Mouse (Mus musculus): ENCODE measurements around the gene Itgav.

DNA sequence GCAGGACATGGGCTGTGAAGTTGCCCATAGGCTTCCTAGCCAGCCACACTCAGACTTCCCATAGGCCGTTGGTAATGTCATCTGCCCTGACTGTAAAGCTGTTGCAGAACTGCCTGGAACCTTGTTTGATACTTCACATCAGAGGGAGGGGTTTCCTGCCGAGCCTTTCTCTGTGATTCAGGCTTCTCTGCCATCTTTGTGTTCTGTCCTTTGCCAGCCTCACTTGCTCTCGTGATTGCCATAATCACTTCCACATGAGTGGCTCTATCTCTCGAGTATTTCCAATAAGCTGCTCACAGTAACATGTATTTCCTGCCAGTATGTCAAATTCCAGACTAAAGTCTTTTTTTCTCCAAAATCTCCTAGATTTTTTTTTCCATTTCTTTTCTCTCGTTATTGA lies 48.5 kb upstream of the Itgav start:
- TF ChIP-seq POLR2A (IDR thresholded peaks at IDR 0.05; ENCODE audit: borderline replicate concordance, extremely low read depth, insufficient read depth, insufficient read length, poor library complexity, severe bottlenecking), result no peak
- TF ChIP-seq CTCF (IDR thresholded peaks at IDR 0.05; ENCODE audit: borderline replicate concordance, extremely low read depth, insufficient read depth, insufficient read length), result no peak

Measured in brain, embryonic 14.5 days (tissue).